In the genomic region with DNA sequence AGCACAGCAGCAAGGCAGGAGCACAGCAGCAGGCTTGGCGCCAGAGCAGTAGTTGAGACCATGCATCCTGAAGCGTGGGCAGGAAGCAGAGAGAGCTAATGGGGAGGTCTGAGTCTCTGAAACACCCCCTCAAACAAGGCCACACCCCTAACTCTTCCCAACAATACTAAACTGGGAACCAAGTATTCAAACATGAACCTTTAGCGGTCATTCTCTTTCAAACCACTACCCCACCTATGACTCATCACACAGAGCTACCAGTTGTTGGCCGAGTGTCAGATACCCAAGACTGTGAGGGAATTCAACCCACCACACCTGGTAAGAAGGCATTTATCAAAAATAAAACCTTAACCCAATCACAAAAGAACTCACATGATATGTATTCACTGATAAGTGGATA, we compare ENCODE assay signal across 26 mouse cellular contexts. TPM values are rescaled to one million over a fixed set of nuclear protein-coding genes. Genes with fewer than 3 reads are reported as not detected.
DNase-seq lines count a peak whose midpoint lies in the region; ATAC-seq and TF ChIP-seq lines count a peak whose summit lies in the region.
"Had no signal": no experiment of that assay in that cellular context is flagged by ENCODE, and none has a peak within 500 bp of the region (broad histone marks: within the 10 kb centered on the region; RNA-seq: fewer than 3 reads in every experiment).

No protein-coding gene starts in this region.

- in situ Hi-C loops in CH12.LX (cut with MboI; ENCODE audit: low pct_ligation_motif_present, low pct_unique_long_range_greater_than_20kb, low sequenced_read_pairs) = loop anchor here (5.0 kb wide), 1 partner anchor 35 kb away; no protein-coding TSS in a partner anchor

- dilution Hi-C loops in CH12.LX (cut with MboI; ENCODE audit: extremely low pct_ligation_motif_present, extremely low pct_unique_long_range_greater_than_20kb, low sequenced_read_pairs) = no loop called here

- H3K27me3 ChIP-seq in megakaryocyte, embryonic 14.5 days (replicated peaks) = peaks cover 65% of the 10 kb centered on the region
- peaks cover 10% of the 10 kb centered on the region for H3K27me3 ChIP-seq in CH12.LX (replicated peaks)
- no peaks in the 10 kb centered on the region for H3K27me3 ChIP-seq in stomach, postnatal 0 days (ENCODE audit: control insufficient read depth, insufficient read depth, low read length)
- H3K27me3 ChIP-seq: forebrain, embryonic 15.5 days; Patski had no signal

- ATAC-seq in megakaryocyte, adult 5-6 weeks (ENCODE audit: poor library complexity, severe bottlenecking) = no peak
- ATAC-seq in megakaryocyte-erythroid progenitor cell, adult 5-6 weeks (replicated peaks; ENCODE audit: low FRiP score, low TSS enrichment, poor library complexity, severe bottlenecking) = 0 out of 2 replicates have a peak, but pooled peaks have one; percentile 24
- no peak for ATAC-seq in stomach, postnatal 0 days (ENCODE audit: low FRiP score, low TSS enrichment)
- ATAC-seq: CD4-positive, CD25-positive, alpha-beta regulatory T cell, adult 4 months; forebrain, embryonic 15.5 days; hindbrain, embryonic 16.5 days; inflammation-experienced regulatory T-cells, adult 6 months; intestine, embryonic 16.5 days; Patski had no signal

- peaks cover 17% of the 10 kb centered on the region for H3K4me1 ChIP-seq in megakaryocyte, embryonic 14.5 days
- H3K4me1 ChIP-seq in CH12.LX (ENCODE audit: control insufficient read depth in 1 of 2, insufficient read depth in 2 of 2) = peaks cover 7% of the 10 kb centered on the region in 2 experiments
- no peaks in the 10 kb centered on the region for H3K4me1 ChIP-seq in stomach, postnatal 0 days (replicated peaks; ENCODE audit: control insufficient read depth, insufficient read depth)
- H3K4me1 ChIP-seq: embryonic facial prominence, embryonic 12.5 days; embryonic facial prominence, embryonic 15.5 days; forebrain, embryonic 15.5 days; hindbrain, embryonic 12.5 days had no signal

- no peak overlapping the region for H3K4me2 ChIP-seq in CH12.LX (ENCODE audit: insufficient read depth, low read depth, poor library complexity, severe bottlenecking)
- H3K4me2 ChIP-seq in stomach, postnatal 0 days (replicated peaks; ENCODE audit: low read depth) = no peak overlapping the region
- H3K4me2 ChIP-seq: embryonic facial prominence, embryonic 12.5 days; embryonic facial prominence, embryonic 15.5 days; forebrain, embryonic 15.5 days; heart, embryonic 11.5 days; heart, embryonic 15.5 days; hindbrain, embryonic 12.5 days had no signal

- no peaks in the 10 kb centered on the region for H3K9me3 ChIP-seq in megakaryocyte, embryonic 14.5 days
- no peaks in the 10 kb centered on the region for H3K9me3 ChIP-seq in CH12.LX (replicated peaks; ENCODE audit: low read length)
- no peaks in the 10 kb centered on the region for H3K9me3 ChIP-seq in stomach, postnatal 0 days (ENCODE audit: control insufficient read depth, low read length)
- H3K9me3 ChIP-seq: embryonic facial prominence, embryonic 12.5 days; embryonic facial prominence, embryonic 15.5 days; forebrain, embryonic 15.5 days; heart, embryonic 15.5 days; hindbrain, embryonic 12.5 days had no signal

- no peak overlapping the region for H3K27ac ChIP-seq in CH12.LX (ENCODE audit: insufficient read depth, low read depth)
- no peak overlapping the region for H3K27ac ChIP-seq in stomach, postnatal 0 days (replicated peaks)
- H3K27ac ChIP-seq: embryonic facial prominence, embryonic 12.5 days; embryonic facial prominence, embryonic 15.5 days; forebrain, embryonic 15.5 days; heart, embryonic 15.5 days; hindbrain, embryonic 12.5 days had no signal

- peak; percentile 59 for TF ChIP-seq EP300 in CH12.LX (IDR thresholded peaks at IDR 0.05; ENCODE audit: low read length)
- no peak for TF ChIP-seq EP300 in stomach, postnatal 0 days (optimal IDR thresholded peaks at IDR 0.05)

- H3K9ac ChIP-seq in CH12.LX (ENCODE audit: insufficient read depth, low read depth) = no peak overlapping the region
- no peak overlapping the region for H3K9ac ChIP-seq in stomach, postnatal 0 days (ENCODE audit: low read length)
- H3K9ac ChIP-seq: embryonic facial prominence, embryonic 12.5 days; embryonic facial prominence, embryonic 15.5 days; forebrain, embryonic 15.5 days; heart, embryonic 15.5 days; hindbrain, embryonic 12.5 days had no signal

- no peak for TF ChIP-seq RAD21 in CH12.LX (IDR thresholded peaks at IDR 0.05; ENCODE audit: low read depth, low read length)

- peak overlapping the region; percentile 54 for H3K4me3 ChIP-seq in megakaryocyte, embryonic 14.5 days (replicated peaks)
- H3K4me3 ChIP-seq in CH12.LX (replicated peaks in 1 of 3; ENCODE audit: low read depth in 2 of 3, low read length in 2 of 3, poor library complexity in 1 of 3) = no peak overlapping the region
- H3K4me3 ChIP-seq in stomach, postnatal 0 days (ENCODE audit: low read depth, low read length) = no peak overlapping the region
- H3K4me3 ChIP-seq: embryonic facial prominence, embryonic 12.5 days; embryonic facial prominence, embryonic 15.5 days; forebrain, embryonic 15.5 days; heart, embryonic 15.5 days; hindbrain, embryonic 12.5 days had no signal

- TF ChIP-seq CTCF in CH12.LX (conservative IDR thresholded peaks at IDR 0.05 in 1 of 2, IDR thresholded peaks at IDR 0.05 in 1 of 2; ENCODE audit: low read depth in 2 of 2, low read length in 2 of 2) = no peak
- no peak for TF ChIP-seq CTCF in stomach, postnatal 0 days (IDR thresholded peaks at IDR 0.05; ENCODE audit: low read depth)

- H3K36me3 ChIP-seq in megakaryocyte, embryonic 14.5 days (replicated peaks; ENCODE audit: low read length) = no peaks in the 10 kb centered on the region
- H3K36me3 ChIP-seq in CH12.LX (replicated peaks in 1 of 2; ENCODE audit: control insufficient read depth in 1 of 2, insufficient read depth in 1 of 2, low read length in 1 of 2) = no peaks in the 10 kb centered on the region
- H3K36me3 ChIP-seq in stomach, postnatal 0 days (ENCODE audit: control insufficient read depth, insufficient read depth, low read length) = no peaks in the 10 kb centered on the region
- H3K36me3 ChIP-seq: embryonic facial prominence, embryonic 12.5 days; embryonic facial prominence, embryonic 15.5 days; forebrain, embryonic 15.5 days; heart, embryonic 15.5 days; hindbrain, embryonic 12.5 days had no signal

- WGBS in stomach, postnatal 0 days = 44% methylated on average over 4 of the region's 4 CpGs

- no peak for TF ChIP-seq POLR2A in CH12.LX (IDR thresholded peaks at IDR 0.05; ENCODE audit: low read depth, low read length)

- DNase-seq in 3T3-L1 (ENCODE audit: low read depth, low spot score) = peak; percentile 65
- DNase-seq in CH12.LX (ENCODE audit: extremely low read depth) = no peak
- DNase-seq in stomach, postnatal 0 days (ENCODE audit: low spot score) = no peak
- no peak for DNase-seq in right cerebral cortex, postnatal 14 days
- DNase-seq in thymus, postnatal 10 days (ENCODE audit: low spot score in 2 of 2) = no peak
- DNase-seq: adrenal gland, postnatal 10 days; adrenal gland, postnatal 36 days; cerebellum, adult 18-20 months; cerebellum, adult 9-11 months; cerebellum, postnatal 25 days; gastrocnemius, postnatal 25 days; heart, postnatal 14 days had no signal

- H3K79me2 ChIP-seq in CH12.LX (replicated peaks; ENCODE audit: control insufficient read depth, extremely low read depth, insufficient read depth, poor library complexity, severe bottlenecking) = no peaks in the 10 kb centered on the region

TF ChIP-seq in CH12.LX, 34 proteins besides CTCF, POLR2A, EP300 and RAD21 (continues in another document):
- no peak for TF ChIP-seq NRF1 (IDR thresholded peaks at IDR 0.05; ENCODE audit: low read depth, low read length)
- TF ChIP-seq ZC3H11A (IDR thresholded peaks at IDR 0.05; ENCODE audit: low read depth, low read length) = no peak
- no peak for TF ChIP-seq MEF2A (IDR thresholded peaks at IDR 0.05; ENCODE audit: borderline replicate concordance, low read depth, low read length)
- no peak for TF ChIP-seq HCFC1 (IDR thresholded peaks at IDR 0.05; ENCODE audit: low read depth, low read length)
- no peak for TF ChIP-seq ZNF384 (IDR thresholded peaks at IDR 0.05; ENCODE audit: low read depth, low read length)
- no peak for TF ChIP-seq USF2 (conservative IDR thresholded peaks at IDR 0.05; ENCODE audit: low read depth, low read length)
- no peak for TF ChIP-seq UBTF (IDR thresholded peaks at IDR 0.05; ENCODE audit: low read depth, low read length)
- peak; percentile 54; the same call in 1 of the 2 replicates for TF ChIP-seq IRF4 (IDR thresholded peaks at IDR 0.05; ENCODE audit: low read depth, low read length)
- TF ChIP-seq JUND (conservative IDR thresholded peaks at IDR 0.05; ENCODE audit: low read depth, low read length) = peak; percentile 42
- TF ChIP-seq CHD1 (IDR thresholded peaks at IDR 0.05; ENCODE audit: low read depth, low read length) = no peak
- no peak for TF ChIP-seq SIN3A (IDR thresholded peaks at IDR 0.05; ENCODE audit: low read length)
- no peak for TF ChIP-seq E2F4 (IDR thresholded peaks at IDR 0.05; ENCODE audit: insufficient replicate concordance, low read depth, low read length)
- TF ChIP-seq KAT2A (IDR thresholded peaks at IDR 0.05; ENCODE audit: insufficient replicate concordance, low read length) = no peak
- TF ChIP-seq MAX (IDR thresholded peaks at IDR 0.05; ENCODE audit: low read length) = no peak
- no peak for TF ChIP-seq ZMIZ1 (IDR thresholded peaks at IDR 0.05; ENCODE audit: low read depth, low read length)

RNA-seq across cellular contexts. Expression of a gene that starts 8.7 kb away (rescaled TPM):
- 13.3 TPM in 1 of 2 replicates, not detected in the other for polyA plus RNA-seq in megakaryocyte, embryonic 14.5 days (2012; ENCODE audit: insufficient read depth, low replicate concordance)
- 2.5 and 3.5 TPM in 2 replicates for total RNA-seq in megakaryocyte, adult 5-6 weeks (2015)
- 3.3 and 7.7 TPM in 2 replicates for total RNA-seq in megakaryocyte, adult 5-6 weeks (2017)
- total RNA-seq in CH12.LX (2012; rRNA removed) (18.2 and 23.2 TPM in 2 replicates), CH12.LX (2014; rRNA removed) (19.0 and 22.8 TPM in 2 replicates)
- polyA plus RNA-seq in CH12.LX (2012; ENCODE audit: insufficient read length, low read depth) = 12.8 and 17.2 TPM in 2 replicates
- 0.35 TPM in 1 of 2 replicates, not detected in the other for total RNA-seq in megakaryocyte-erythroid progenitor cell, adult 5-6 weeks (2014; fragmentation: Nextera tagmentation)
- not detected in 2 replicates for total RNA-seq in megakaryocyte-erythroid progenitor cell, adult 5-6 weeks (2017)
- polyA plus RNA-seq in stomach, postnatal 0 days (2015; fragmentation: Nextera tagmentation; extraction: Ambion mirVana) = 9.6 and 9.9 TPM in 2 replicates

RNA-seq across cellular contexts. Expression of a gene that starts 10.1 kb away (rescaled TPM):
- 49.5 and 114 TPM in 2 replicates for polyA plus RNA-seq in megakaryocyte, embryonic 14.5 days (2012; ENCODE audit: insufficient read depth, low replicate concordance)
- total RNA-seq in megakaryocyte, adult 5-6 weeks (2015) = 39.8 and 53.9 TPM in 2 replicates
- total RNA-seq in megakaryocyte, adult 5-6 weeks (2017) = 45.7 and 58.1 TPM in 2 replicates
- 57.1 and 59.8 TPM in 2 replicates for total RNA-seq in CH12.LX (2012; rRNA removed)
- 39.7 and 40.4 TPM in 2 replicates for total RNA-seq in CH12.LX (2014; rRNA removed)
- 50.1 and 52.8 TPM in 2 replicates for polyA plus RNA-seq in CH12.LX (2012; ENCODE audit: insufficient read length, low read depth)
- total RNA-seq in megakaryocyte-erythroid progenitor cell, adult 5-6 weeks (2014; fragmentation: Nextera tagmentation) = 27.5 and 63.2 TPM in 2 replicates
- total RNA-seq in megakaryocyte-erythroid progenitor cell, adult 5-6 weeks (2017) = 35.5 and 46.5 TPM in 2 replicates
- 79.1 and 84.8 TPM in 2 replicates for polyA plus RNA-seq in stomach, postnatal 0 days (2015; fragmentation: Nextera tagmentation; extraction: Ambion mirVana)
